Mouse (Mus musculus): ENCODE results near the gene Arntl2. TPM values are rescaled to one million over a fixed set of nuclear protein-coding genes. Genes with fewer than 3 reads are reported as not detected.

Arntl2 gene
- polyA plus RNA-seq, 1 experiment from 2014 or later = 4.4 TPM

DNA sequence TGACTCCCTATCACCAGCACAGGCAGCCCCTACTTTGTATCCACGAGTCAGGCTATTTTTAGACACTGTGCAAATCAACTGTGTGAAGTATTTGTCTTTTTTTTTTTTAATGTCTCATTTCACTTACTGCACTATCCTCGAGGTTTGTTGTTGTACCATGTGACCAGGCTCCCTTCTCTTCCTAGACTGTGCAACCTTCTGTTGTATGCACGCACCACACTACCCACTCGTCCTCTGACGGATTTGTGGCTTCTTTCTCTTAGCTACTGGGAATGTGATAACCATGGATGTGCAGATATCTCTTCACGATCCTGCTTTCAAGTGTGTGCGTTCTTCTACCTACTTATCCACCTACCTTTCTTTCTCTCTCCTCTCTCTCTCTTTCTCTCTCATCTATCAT is 41.5 kb downstream of the Arntl2 start:
- Histone ChIP-seq H3K4me2 (ENCODE audit: low read depth, low read length) (no peak overlapping the region), H3K9ac (ENCODE audit: low read length) (no peak overlapping the region), H3K36me3 (ENCODE audit: control insufficient read depth, insufficient read depth, low read length) (no peaks in the 10 kb centered on the region), H3K9me3 (ENCODE audit: control insufficient read depth, low read length) (no peaks in the 10 kb centered on the region), H3K27me3 (ENCODE audit: control insufficient read depth, insufficient read depth, low read depth, low read length) (no peaks in the 10 kb centered on the region), H3K27ac (ENCODE audit: low read length) (no peak overlapping the region), H3K4me1 (replicated peaks; ENCODE audit: control insufficient read depth, insufficient read depth, low read length) (peaks cover 9% of the 10 kb centered on the region; the same call in 1 of the 2 replicates), H3K4me3 (ENCODE audit: low read length) (no peak overlapping the region)
- ATAC-seq (ENCODE audit: low read depth) = no peak
- WGBS = 60% methylated on average over 7 of the region's 7 CpGs

DNA sequence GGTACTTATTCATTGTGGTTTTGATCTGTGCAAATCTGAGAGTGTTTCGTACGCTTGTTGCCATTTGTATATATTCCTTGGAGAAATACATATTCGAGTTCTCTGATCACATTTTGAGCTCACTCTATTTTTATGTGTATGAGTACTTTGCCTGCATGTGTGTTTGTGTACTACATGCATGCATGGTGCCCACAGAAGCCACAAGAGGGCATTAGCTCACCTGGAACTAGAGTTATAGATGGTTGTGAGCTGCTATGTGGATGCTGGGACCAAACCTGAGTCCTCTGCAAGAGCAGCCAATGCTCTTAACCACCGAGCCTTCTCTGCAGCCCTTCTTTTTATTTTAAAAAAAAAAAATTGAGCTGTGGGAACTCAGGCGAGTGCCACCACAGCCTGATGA is 42.5 kb downstream of the Arntl2 start:
- H3K4me2 ChIP-seq (ENCODE audit: low read depth, low read length) = no peak overlapping the region
- 91% methylated on average over 5 of the region's 5 CpGs for WGBS
- peaks cover 9% of the 10 kb centered on the region; the same call in 1 of the 2 replicates for H3K4me1 ChIP-seq (replicated peaks; ENCODE audit: control insufficient read depth, insufficient read depth, low read length)

GRCm38 (mm10) chr6:146838863-146839262 is 43.0 kb downstream of the Arntl2 start:
- no peaks in the 10 kb centered on the region for H3K9me3 ChIP-seq (ENCODE audit: control insufficient read depth, low read length)
- 75% methylated on average over 4 of the region's 4 CpGs for WGBS
- H3K27ac ChIP-seq (ENCODE audit: low read length) = no peak overlapping the region
- H3K9ac ChIP-seq (ENCODE audit: low read length) = no peak overlapping the region
- H3K4me1 ChIP-seq (replicated peaks; ENCODE audit: control insufficient read depth, insufficient read depth, low read length) = peaks cover 9% of the 10 kb centered on the region; the same call in 1 of the 2 replicates
- H3K36me3 ChIP-seq (ENCODE audit: control insufficient read depth, insufficient read depth, low read length) = no peaks in the 10 kb centered on the region
- H3K27me3 ChIP-seq (ENCODE audit: control insufficient read depth, insufficient read depth, low read depth, low read length) = no peaks in the 10 kb centered on the region
- no peak overlapping the region for H3K4me2 ChIP-seq (ENCODE audit: low read depth, low read length)
- ATAC-seq (ENCODE audit: low read depth) = no peak
- H3K4me3 ChIP-seq (ENCODE audit: low read length) = no peak overlapping the region

More for the DNA sequence above, 42.5 kb downstream of the Arntl2 start:
- Histone ChIP-seq H3K27ac (ENCODE audit: low read length) (no peak overlapping the region), H3K9me3 (ENCODE audit: control insufficient read depth, low read length) (no peaks in the 10 kb centered on the region), H3K27me3 (ENCODE audit: control insufficient read depth, insufficient read depth, low read depth, low read length) (no peaks in the 10 kb centered on the region), H3K9ac (ENCODE audit: low read length) (no peak overlapping the region), H3K4me3 (ENCODE audit: low read length) (no peak overlapping the region), H3K36me3 (ENCODE audit: control insufficient read depth, insufficient read depth, low read length) (no peaks in the 10 kb centered on the region)
- ATAC-seq (ENCODE audit: low read depth) = no peak

DNA sequence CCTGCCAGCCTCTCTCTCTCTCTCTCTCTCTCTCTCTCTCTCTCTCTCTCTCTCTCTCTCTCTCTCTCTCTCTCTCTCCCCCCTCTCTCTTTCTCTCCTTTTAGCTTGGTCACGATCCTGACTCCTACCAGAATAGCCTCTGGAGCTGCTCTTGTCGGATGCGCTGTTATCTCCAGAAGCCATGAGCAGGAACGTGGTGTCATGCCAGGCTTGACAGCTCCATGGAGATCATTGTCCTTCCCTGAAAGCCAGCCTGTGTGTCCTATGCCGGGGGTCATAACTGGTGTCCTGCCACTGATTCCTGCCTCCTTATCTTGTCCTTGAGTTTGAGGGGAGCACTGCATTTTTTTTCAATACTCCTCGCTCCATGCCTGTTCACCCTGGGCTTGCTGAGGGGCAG is 49.0 kb downstream of the Arntl2 start:
- Histone ChIP-seq H3K4me3 (ENCODE audit: low read length) (no peak overlapping the region), H3K27ac (ENCODE audit: low read length) (no peak overlapping the region), H3K9me3 (ENCODE audit: control insufficient read depth, low read length) (no peaks in the 10 kb centered on the region), H3K36me3 (ENCODE audit: control insufficient read depth, insufficient read depth, low read length) (no peaks in the 10 kb centered on the region), H3K4me2 (ENCODE audit: low read depth, low read length) (no peak overlapping the region), H3K9ac (ENCODE audit: low read length) (no peak overlapping the region), H3K4me1 (replicated peaks; ENCODE audit: control insufficient read depth, insufficient read depth, low read length) (peaks cover 5% of the 10 kb centered on the region; the same call in 1 of the 2 replicates), H3K27me3 (ENCODE audit: control insufficient read depth, insufficient read depth, low read depth, low read length) (no peaks in the 10 kb centered on the region)
- 82% methylated on average over 6 of the region's 6 CpGs for WGBS
- ATAC-seq (ENCODE audit: low read depth) = no peak

DNA sequence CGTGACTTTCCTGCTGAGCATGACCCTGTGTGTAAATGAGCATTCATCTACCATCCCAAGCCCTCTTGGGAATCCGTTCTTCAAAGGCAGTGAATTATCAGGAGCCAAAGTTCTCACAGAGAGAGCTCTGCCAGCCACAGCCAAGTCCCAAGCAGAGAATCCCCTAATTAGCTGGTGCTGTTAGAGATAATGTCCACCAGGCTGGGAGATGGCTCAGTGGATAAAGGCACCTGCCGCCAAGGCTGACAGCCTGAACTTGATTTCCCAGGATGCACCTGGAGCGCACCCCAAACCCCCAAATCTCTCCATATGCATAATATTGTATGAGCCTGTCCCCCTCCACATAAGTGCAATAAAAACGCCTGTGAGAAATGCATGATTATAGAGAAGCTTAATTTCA is 49.5 kb downstream of the Arntl2 start:
- H3K27ac ChIP-seq (ENCODE audit: low read length) = no peak overlapping the region

DNA sequence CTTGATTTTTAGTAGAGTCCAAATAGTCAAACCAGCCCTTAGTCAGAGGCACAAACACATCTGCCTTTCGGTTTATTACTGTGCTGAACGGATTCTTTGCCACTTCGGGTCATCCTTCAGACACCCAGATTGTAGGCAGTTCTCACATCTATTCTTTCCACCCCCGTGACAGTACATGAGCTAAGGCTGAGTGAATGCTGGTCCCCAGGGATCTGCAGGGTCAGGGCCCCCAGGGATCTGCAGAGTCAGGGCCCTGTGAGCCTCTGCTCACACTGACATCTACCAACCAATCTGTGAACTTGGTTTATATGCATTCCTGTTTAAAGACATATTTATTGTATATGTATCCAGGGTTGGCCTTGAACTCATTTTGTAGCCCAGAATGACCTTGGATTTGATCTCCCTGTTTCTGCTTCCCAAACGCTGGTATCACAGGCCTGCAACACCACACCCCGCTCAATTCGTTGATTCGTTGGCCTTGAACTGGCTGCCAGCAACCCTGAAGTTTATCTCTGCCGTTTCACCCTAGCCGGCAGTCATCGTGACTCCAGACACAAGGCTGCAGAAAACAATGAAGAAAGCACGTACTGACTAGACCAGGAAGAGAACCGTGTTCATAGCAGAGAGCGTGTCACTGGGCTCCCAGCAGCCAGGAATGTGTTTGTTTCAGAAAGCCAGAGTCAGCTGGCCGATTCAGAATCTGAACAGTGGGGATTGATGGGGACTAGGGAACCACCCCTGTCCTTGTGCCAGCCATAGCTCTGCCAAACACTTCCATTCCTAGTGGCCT is 50.3 kb downstream of the Arntl2 start:
- 53% methylated on average over 15 of the region's 15 CpGs for WGBS
- H3K9ac ChIP-seq (ENCODE audit: low read length) = no peak overlapping the region
- H3K27ac ChIP-seq (ENCODE audit: low read length) = no peak overlapping the region
- H3K36me3 ChIP-seq (ENCODE audit: control insufficient read depth, insufficient read depth, low read length) = no peaks in the 10 kb centered on the region
- H3K4me1 ChIP-seq (replicated peaks; ENCODE audit: control insufficient read depth, insufficient read depth, low read length) = peaks cover 5% of the 10 kb centered on the region; the same call in 1 of the 2 replicates
- no peak overlapping the region for H3K4me3 ChIP-seq (ENCODE audit: low read length)
- H3K27me3 ChIP-seq (ENCODE audit: control insufficient read depth, insufficient read depth, low read depth, low read length) = no peaks in the 10 kb centered on the region
- H3K9me3 ChIP-seq (ENCODE audit: control insufficient read depth, low read length) = no peaks in the 10 kb centered on the region
- peak; percentile 44 for ATAC-seq (ENCODE audit: low read depth)
- no peak overlapping the region for H3K4me2 ChIP-seq (ENCODE audit: low read depth, low read length)

More for the DNA sequence above, 49.5 kb downstream of the Arntl2 start:
- WGBS = 82% methylated on average over 5 of the region's 5 CpGs
- Histone ChIP-seq H3K4me3 (ENCODE audit: low read length) (no peak overlapping the region), H3K27me3 (ENCODE audit: control insufficient read depth, insufficient read depth, low read depth, low read length) (no peaks in the 10 kb centered on the region), H3K9ac (ENCODE audit: low read length) (no peak overlapping the region), H3K36me3 (ENCODE audit: control insufficient read depth, insufficient read depth, low read length) (no peaks in the 10 kb centered on the region), H3K4me2 (ENCODE audit: low read depth, low read length) (no peak overlapping the region), H3K4me1 (replicated peaks; ENCODE audit: control insufficient read depth, insufficient read depth, low read length) (peaks cover 5% of the 10 kb centered on the region; the same call in 1 of the 2 replicates), H3K9me3 (ENCODE audit: control insufficient read depth, low read length) (no peaks in the 10 kb centered on the region)
- ATAC-seq (ENCODE audit: low read depth) = no peak

GRCm38 (mm10) chr6:146847402-146847801 is 51.5 kb downstream of the Arntl2 start:
- H3K27ac ChIP-seq (ENCODE audit: low read length) = no peak overlapping the region
- H3K36me3 ChIP-seq (ENCODE audit: control insufficient read depth, insufficient read depth, low read length) = no peaks in the 10 kb centered on the region
- ATAC-seq (ENCODE audit: low read depth) = no peak
- H3K27me3 ChIP-seq (ENCODE audit: control insufficient read depth, insufficient read depth, low read depth, low read length) = no peaks in the 10 kb centered on the region
- H3K9ac ChIP-seq (ENCODE audit: low read length) = no peak overlapping the region
- H3K4me1 ChIP-seq (replicated peaks; ENCODE audit: control insufficient read depth, insufficient read depth, low read length) = peaks cover 5% of the 10 kb centered on the region
- no peak overlapping the region for H3K4me3 ChIP-seq (ENCODE audit: low read length)
- no peak overlapping the region for H3K4me2 ChIP-seq (ENCODE audit: low read depth, low read length)
- no peaks in the 10 kb centered on the region for H3K9me3 ChIP-seq (ENCODE audit: control insufficient read depth, low read length)
- 75% methylated on average over 3 of the region's 3 CpGs for WGBS

DNA sequence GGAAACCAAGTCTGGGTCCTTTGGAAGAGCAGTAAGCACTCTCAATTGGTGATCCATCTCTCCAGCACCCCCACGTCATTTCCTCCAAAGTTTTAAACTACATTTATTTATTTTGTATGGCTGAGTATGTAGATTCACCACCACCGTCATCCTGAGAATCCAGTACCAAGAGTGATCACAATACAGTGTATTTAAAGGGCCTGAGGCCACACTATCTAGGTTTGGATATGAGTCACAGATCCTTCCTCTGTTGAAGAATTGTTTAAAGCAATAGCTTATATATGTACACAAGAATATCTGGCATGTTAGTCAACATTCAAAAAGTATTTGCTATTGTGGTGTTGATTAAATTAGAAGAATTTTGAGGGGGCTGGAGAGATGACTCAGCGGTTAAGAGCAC is 52.4 kb downstream of the Arntl2 start:
- Histone ChIP-seq H3K9me3 (ENCODE audit: control insufficient read depth, low read length) (no peaks in the 10 kb centered on the region), H3K4me1 (replicated peaks; ENCODE audit: control insufficient read depth, insufficient read depth, low read length) (peaks cover 12% of the 10 kb centered on the region), H3K4me2 (ENCODE audit: low read depth, low read length) (no peak overlapping the region), H3K27me3 (ENCODE audit: control insufficient read depth, insufficient read depth, low read depth, low read length) (no peaks in the 10 kb centered on the region), H3K27ac (ENCODE audit: low read length) (no peak overlapping the region), H3K9ac (ENCODE audit: low read length) (no peak overlapping the region), H3K4me3 (ENCODE audit: low read length) (no peak overlapping the region), H3K36me3 (ENCODE audit: control insufficient read depth, insufficient read depth, low read length) (no peaks in the 10 kb centered on the region)
- ATAC-seq (ENCODE audit: low read depth) = no peak
- 59% methylated on average over 3 of the region's 3 CpGs for WGBS

- H3K27me3 ChIP-seq (ENCODE audit: control insufficient read depth, insufficient read depth, low read depth, low read length) = no peaks in the 10 kb centered on the region
Measured at GRCm38 (mm10) chr6:146850050-146850449, 54.2 kb downstream of the Arntl2 start, which contains the start of gene Smco2. Gene Smco2 (plus strand): TSS chr6:146850104.

More at GRCm38 (mm10) chr6:146850050-146850449, 54.2 kb downstream of the Arntl2 start, which contains the start of gene Smco2:
- no peak within 1 kb of the TSS for H3K9ac ChIP-seq (ENCODE audit: low read length)
- H3K9me3 ChIP-seq (ENCODE audit: control insufficient read depth, low read length) = no peaks in the 10 kb centered on the region
- WGBS = 80% methylated on average over 4 of the region's 4 CpGs
- no peak for ATAC-seq (ENCODE audit: low read depth)
- no peak within 1 kb of the TSS for H3K4me2 ChIP-seq (ENCODE audit: low read depth, low read length)
- H3K4me1 ChIP-seq (replicated peaks; ENCODE audit: control insufficient read depth, insufficient read depth, low read length) = peaks cover 12% of the 10 kb centered on the region
- H3K27ac ChIP-seq (ENCODE audit: low read length) = no peak within 1 kb of the TSS
- H3K36me3 ChIP-seq (ENCODE audit: control insufficient read depth, insufficient read depth, low read length) = no peaks in the 10 kb centered on the region
- H3K4me3 ChIP-seq (ENCODE audit: low read length) = no peak within 1 kb of the TSS

Measured in lung, embryonic 16.5 days (tissue).